Mouse (Mus musculus): Measurements from ENCODE around the gene Ccnf. TPM values are rescaled to one million over a fixed set of nuclear protein-coding genes. Genes with fewer than 3 reads are reported as not detected.

The Ccnf gene
- polyA plus RNA-seq, 1 experiment from 2014 or later = 42.2 TPM

DNA sequence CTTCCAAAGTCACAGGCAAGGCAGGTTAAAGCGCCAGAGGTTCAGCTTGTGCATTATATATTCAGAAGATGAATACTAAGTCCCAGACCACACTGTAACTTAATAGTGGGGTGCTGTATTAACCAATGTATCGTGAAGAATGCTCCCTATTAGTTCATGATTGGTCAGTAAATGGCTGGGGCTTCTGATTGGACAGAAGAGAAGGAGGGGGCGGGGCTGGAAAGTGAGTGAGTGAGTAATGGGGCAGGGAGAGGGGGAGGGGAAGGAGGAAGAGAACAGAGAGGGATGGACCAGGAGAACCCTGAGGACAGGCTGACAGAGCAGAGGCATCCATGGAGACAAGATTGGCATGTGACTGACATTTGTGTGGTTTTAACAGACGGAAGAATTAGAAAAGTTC, 34.4 kb downstream of the Ccnf start:
- no peak for DNase-seq (ENCODE audit: low spot score)
- no peaks in the 10 kb centered on the region for H3K9me3 ChIP-seq (ENCODE audit: control insufficient read depth, low read length)

DNA sequence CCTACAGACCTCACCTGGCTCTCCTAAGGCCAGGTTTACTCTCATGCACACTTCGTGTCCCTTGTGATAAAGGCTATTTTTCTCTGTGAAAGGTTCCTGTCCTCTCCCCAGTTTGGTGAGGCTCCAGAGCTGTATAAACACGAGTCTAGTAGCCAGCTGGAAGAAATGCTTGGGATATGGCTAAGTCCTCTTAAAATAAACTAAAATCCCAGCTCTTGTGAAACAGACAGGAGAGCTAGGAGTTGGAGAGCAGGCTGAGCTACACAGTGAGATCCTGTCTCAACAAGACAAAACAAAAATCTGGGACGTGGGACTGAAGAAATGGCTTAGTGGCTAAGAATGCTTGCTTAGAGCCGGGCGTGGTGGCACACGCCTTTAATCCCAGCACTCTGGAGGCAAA, 38.1 kb downstream of the Ccnf start:
- Histone ChIP-seq H3K27ac (replicated peaks; ENCODE audit: low read depth, low read length) (no peak overlapping the region), H3K36me3 (ENCODE audit: control insufficient read depth, insufficient read depth, low read length) (peaks cover 33% of the 10 kb centered on the region), H3K4me2 (ENCODE audit: low read depth, low read length) (no peak overlapping the region), H3K4me3 (ENCODE audit: low read depth, low read length) (no peak overlapping the region), H3K9me3 (ENCODE audit: control insufficient read depth, low read length) (no peaks in the 10 kb centered on the region), H3K27me3 (replicated peaks; ENCODE audit: control insufficient read depth, insufficient read depth, low read length) (no peaks in the 10 kb centered on the region), H3K9ac (ENCODE audit: low read depth, low read length) (no peak overlapping the region), H3K4me1 (ENCODE audit: control insufficient read depth, insufficient read depth, low read length) (peaks cover 36% of the 10 kb centered on the region)
- 63% methylated on average over 6 of the region's 6 CpGs for WGBS
- peak; percentile 33 for DNase-seq (ENCODE audit: low spot score)
- ATAC-seq (ENCODE audit: low read depth) = no peak

More for the DNA sequence above, 34.4 kb downstream of the Ccnf start:
- Histone ChIP-seq H3K4me1 (ENCODE audit: control insufficient read depth, insufficient read depth, low read length) (peaks cover 13% of the 10 kb centered on the region), H3K36me3 (ENCODE audit: control insufficient read depth, insufficient read depth, low read length) (peaks cover 36% of the 10 kb centered on the region), H3K27me3 (replicated peaks; ENCODE audit: control insufficient read depth, insufficient read depth, low read length) (no peaks in the 10 kb centered on the region), H3K4me2 (ENCODE audit: low read depth, low read length) (no peak overlapping the region), H3K9ac (ENCODE audit: low read depth, low read length) (no peak overlapping the region), H3K27ac (replicated peaks; ENCODE audit: low read depth, low read length) (no peak overlapping the region), H3K4me3 (ENCODE audit: low read depth, low read length) (no peak overlapping the region)
- WGBS = 47% methylated on average over 4 of the region's 4 CpGs
- no peak for ATAC-seq (ENCODE audit: low read depth)

DNA sequence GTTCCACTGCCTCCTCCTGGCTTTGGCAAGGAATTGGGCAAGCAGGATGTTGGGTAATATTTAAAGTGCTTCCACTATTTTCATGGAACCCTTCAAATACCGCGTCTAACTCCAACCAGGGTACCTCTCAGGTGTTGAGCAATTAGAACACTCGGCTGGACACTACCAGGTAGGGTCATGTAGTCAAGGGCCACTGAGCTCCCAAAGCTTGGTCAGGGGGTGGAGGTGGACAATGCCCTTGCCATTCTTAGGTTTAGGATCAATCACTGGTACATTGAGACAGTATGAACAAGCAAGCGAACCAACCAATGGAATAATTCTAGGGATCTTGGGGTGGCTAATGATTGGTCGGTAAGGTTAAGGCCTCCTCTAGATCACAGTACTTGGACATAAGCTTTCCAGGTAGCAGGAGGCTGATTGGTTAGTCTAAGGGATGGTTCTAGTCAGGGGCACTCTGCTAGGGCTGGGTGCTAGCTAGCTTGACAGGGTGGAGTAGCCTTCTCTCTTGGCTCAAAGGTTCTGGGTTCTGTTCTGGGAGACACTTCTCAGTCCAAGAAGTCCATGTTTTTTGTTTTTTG, 38.8 kb downstream of the Ccnf start:
- H3K4me2 ChIP-seq (ENCODE audit: low read depth, low read length) = peak overlapping the region; percentile 96
- peaks cover 42% of the 10 kb centered on the region for H3K4me1 ChIP-seq (ENCODE audit: control insufficient read depth, insufficient read depth, low read length)
- no peak for DNase-seq (ENCODE audit: low spot score)
- WGBS = 37% methylated on average over 5 of the region's 5 CpGs
- H3K9ac ChIP-seq (ENCODE audit: low read depth, low read length) = no peak overlapping the region
- H3K4me3 ChIP-seq (ENCODE audit: low read depth, low read length) = peak overlapping the region; percentile 47; the same call in 1 of the 2 replicates
- no peak for ATAC-seq (ENCODE audit: low read depth)
- peak overlapping the region; percentile 93; the same call in 1 of the 2 replicates for H3K27ac ChIP-seq (replicated peaks; ENCODE audit: low read depth, low read length)
- no peaks in the 10 kb centered on the region for H3K27me3 ChIP-seq (replicated peaks; ENCODE audit: control insufficient read depth, insufficient read depth, low read length)
- no peaks in the 10 kb centered on the region for H3K9me3 ChIP-seq (ENCODE audit: control insufficient read depth, low read length)
- H3K36me3 ChIP-seq (ENCODE audit: control insufficient read depth, insufficient read depth, low read length) = peaks cover 27% of the 10 kb centered on the region

DNA sequence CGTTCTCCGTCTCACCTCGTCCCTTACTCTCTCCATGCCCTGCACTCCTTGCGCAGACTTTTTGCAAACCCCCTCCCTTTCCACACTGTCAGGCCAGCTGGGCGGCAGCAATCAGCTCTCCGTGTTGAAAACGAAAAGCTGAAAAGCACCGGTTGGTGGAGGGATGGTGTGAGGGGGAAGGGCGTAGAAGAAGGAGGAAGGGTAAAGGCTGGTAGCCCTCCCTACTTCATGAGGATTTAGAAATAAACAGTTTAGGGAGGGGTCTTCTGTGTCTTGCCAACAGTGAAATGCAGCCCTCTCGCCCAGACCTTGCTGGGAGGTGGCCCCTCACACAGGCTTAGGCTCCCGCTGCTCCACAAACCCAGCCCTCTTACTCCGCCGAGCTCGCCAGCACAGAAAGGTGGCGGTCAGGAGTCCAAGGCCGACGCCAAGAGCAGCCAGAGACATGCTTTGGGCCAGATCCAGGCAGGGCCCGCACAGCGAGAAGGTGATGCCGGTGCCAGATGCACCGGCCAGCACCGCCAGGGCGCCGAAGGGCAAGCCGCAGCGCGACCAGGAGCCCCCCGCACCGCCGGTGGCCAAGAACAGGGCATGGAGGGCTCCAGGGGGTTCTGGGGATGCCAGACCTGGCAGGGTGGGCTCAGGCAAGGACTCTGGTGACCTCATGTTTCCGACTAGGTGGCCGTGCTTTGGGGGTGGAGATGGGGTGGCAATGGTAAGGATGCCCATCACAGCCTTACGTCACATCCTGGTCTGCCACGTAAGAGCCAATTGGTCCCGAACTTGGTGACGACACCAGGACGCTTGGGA, 39.4 kb downstream of the Ccnf start:
- Histone ChIP-seq H3K9ac (ENCODE audit: low read depth, low read length) (peak overlapping the region; percentile 75), H3K27me3 (replicated peaks; ENCODE audit: control insufficient read depth, insufficient read depth, low read length) (no peaks in the 10 kb centered on the region), H3K4me3 (ENCODE audit: low read depth, low read length) (peak overlapping the region; percentile 47), H3K4me2 (ENCODE audit: low read depth, low read length) (peak overlapping the region; percentile 96), H3K27ac (replicated peaks; ENCODE audit: low read depth, low read length) (peak overlapping the region; percentile 93), H3K9me3 (ENCODE audit: control insufficient read depth, low read length) (no peaks in the 10 kb centered on the region), H3K36me3 (ENCODE audit: control insufficient read depth, insufficient read depth, low read length) (peaks cover 20% of the 10 kb centered on the region), H3K4me1 (ENCODE audit: control insufficient read depth, insufficient read depth, low read length) (peaks cover 49% of the 10 kb centered on the region)
- peak; percentile 23 for ATAC-seq (ENCODE audit: low read depth)
- WGBS = under 1% methylated on average over 31 of the region's 37 CpGs
- DNase-seq (ENCODE audit: low spot score) = peak; percentile 84

DNA sequence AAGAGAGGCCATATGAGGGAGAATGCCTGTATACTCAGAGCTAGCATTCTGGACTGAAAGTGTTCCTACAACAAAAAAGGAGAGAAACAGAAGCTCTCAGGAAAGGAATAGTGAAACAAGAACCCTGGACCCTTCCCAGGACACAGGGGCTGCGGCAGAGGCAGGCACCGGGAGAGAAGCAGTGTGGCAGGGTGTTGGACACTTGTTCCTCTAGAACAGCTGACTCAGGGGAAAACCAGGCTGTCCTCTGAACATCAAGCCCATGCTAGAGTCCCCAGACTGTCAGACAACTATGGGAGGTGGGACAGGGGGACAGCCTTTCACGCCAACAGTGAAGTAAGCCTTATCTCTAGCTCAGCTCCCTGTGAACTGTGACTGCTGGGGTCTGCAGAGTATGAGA, 40.7 kb downstream of the Ccnf start:
- no peak overlapping the region for H3K9ac ChIP-seq (ENCODE audit: low read depth, low read length)
- peak overlapping the region; percentile 96; the same call in 1 of the 2 replicates for H3K4me2 ChIP-seq (ENCODE audit: low read depth, low read length)
- no peak overlapping the region for H3K4me3 ChIP-seq (ENCODE audit: low read depth, low read length)
- peak overlapping the region; percentile 93 for H3K27ac ChIP-seq (replicated peaks; ENCODE audit: low read depth, low read length)
- H3K27me3 ChIP-seq (replicated peaks; ENCODE audit: control insufficient read depth, insufficient read depth, low read length) = no peaks in the 10 kb centered on the region
- no peak for DNase-seq (ENCODE audit: low spot score)
- WGBS = 53% methylated on average over 3 of the region's 3 CpGs
- no peak for ATAC-seq (ENCODE audit: low read depth)
- H3K9me3 ChIP-seq (ENCODE audit: control insufficient read depth, low read length) = no peaks in the 10 kb centered on the region
- peaks cover 8% of the 10 kb centered on the region for H3K36me3 ChIP-seq (ENCODE audit: control insufficient read depth, insufficient read depth, low read length)
- H3K4me1 ChIP-seq (ENCODE audit: control insufficient read depth, insufficient read depth, low read length) = peaks cover 61% of the 10 kb centered on the region

DNA sequence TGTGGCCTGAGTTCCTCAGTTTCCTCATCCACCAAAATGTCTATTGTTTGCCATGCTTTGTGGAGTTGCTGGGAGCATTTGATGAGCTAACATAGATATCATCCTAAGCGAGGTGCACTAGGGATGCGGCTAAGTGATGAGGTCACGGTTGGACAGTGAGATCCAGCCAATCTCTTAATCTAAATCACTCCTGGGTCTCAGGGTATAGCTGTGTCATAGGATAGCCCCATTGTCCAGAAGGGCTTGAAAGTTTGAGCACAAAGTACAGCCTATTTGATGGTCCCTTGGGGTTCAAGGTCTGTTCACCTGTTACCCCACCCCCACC, 41.4 kb downstream of the Ccnf start:
- Histone ChIP-seq H3K4me1 (ENCODE audit: control insufficient read depth, insufficient read depth, low read length) (peaks cover 61% of the 10 kb centered on the region), H3K9ac (ENCODE audit: low read depth, low read length) (peak overlapping the region; percentile 78; the same call in 1 of the 2 replicates), H3K4me3 (ENCODE audit: low read depth, low read length) (peak overlapping the region; percentile 75), H3K4me2 (ENCODE audit: low read depth, low read length) (peak overlapping the region; percentile 92), H3K9me3 (ENCODE audit: control insufficient read depth, low read length) (no peaks in the 10 kb centered on the region), H3K27me3 (replicated peaks; ENCODE audit: control insufficient read depth, insufficient read depth, low read length) (no peaks in the 10 kb centered on the region), H3K36me3 (ENCODE audit: control insufficient read depth, insufficient read depth, low read length) (0 out of 2 replicates have a peak, but pooled peaks cover under 1% of the 10 kb centered on the region), H3K27ac (replicated peaks; ENCODE audit: low read depth, low read length) (peak overlapping the region; percentile 93)
- DNase-seq (ENCODE audit: low spot score) = no peak
- ATAC-seq (ENCODE audit: low read depth) = no peak
- WGBS = 60% methylated on average over 3 of the region's 3 CpGs

DNA sequence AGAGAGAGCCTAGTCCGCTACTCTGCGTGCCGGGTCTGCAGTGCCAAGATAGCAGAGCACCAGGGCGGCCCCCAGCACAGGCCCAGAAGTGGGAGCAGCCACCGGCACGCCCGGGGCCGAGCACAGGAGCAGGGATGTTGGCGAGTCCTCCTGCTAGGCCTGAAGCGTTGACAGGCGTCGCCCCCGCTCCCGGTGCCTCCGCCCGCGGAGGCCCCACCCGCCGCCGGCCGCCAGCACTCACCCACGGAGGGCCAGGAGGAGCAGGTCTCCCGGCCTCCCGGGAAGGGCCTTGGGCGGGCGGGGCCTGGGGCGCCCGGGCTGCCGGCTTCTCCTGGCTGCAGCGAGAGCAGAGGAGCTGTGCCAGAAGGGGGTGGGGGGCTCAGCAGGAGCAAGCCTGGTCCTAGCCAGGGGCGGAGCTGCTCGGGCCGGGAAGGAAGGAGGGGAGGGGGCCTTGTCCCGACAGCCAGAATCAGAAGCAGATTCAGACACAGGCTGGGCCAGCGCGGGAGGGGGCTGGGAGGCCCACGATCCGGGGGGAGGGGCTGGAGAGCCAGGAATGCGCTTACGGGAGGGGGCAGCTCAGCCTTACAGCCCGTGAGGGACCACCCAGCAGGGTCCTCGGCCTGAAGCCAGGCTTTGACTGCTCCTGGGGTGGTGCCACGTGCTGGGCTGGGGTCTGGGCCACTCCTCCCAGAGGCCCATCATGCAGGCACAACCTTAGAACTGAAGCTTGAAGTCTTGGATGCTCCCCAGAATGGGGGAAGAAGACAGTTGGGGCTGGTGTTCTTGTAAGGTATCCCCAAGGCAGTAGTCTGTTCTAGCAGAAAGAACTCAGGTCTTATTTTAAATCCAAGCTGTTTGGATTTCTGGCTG, 42.0 kb downstream of the Ccnf start, which contains the start of gene Ntn3:
Ntn3 (minus strand) TSS at position 489 of the 873 bp plus-strand sequence.
- H3K9ac ChIP-seq (ENCODE audit: low read depth, low read length) = peak within 1 kb of the TSS; percentile 78
- ATAC-seq (ENCODE audit: low read depth) (peak; percentile 73), DNase-seq (ENCODE audit: low spot score) (peak; percentile 96)
- no peaks in the 10 kb centered on the region for H3K27me3 ChIP-seq (replicated peaks; ENCODE audit: control insufficient read depth, insufficient read depth, low read length)
- peaks cover 67% of the 10 kb centered on the region for H3K4me1 ChIP-seq (ENCODE audit: control insufficient read depth, insufficient read depth, low read length)
- WGBS = 2% methylated on average over 18 of the region's 43 CpGs
- H3K4me3 ChIP-seq (ENCODE audit: low read depth, low read length) = peak within 1 kb of the TSS; percentile 75
- H3K4me2 ChIP-seq (ENCODE audit: low read depth, low read length) = peak within 1 kb of the TSS; percentile 92
- H3K27ac ChIP-seq (replicated peaks; ENCODE audit: low read depth, low read length) = peak within 1 kb of the TSS; percentile 93
- no peaks in the 10 kb centered on the region for H3K36me3 ChIP-seq (ENCODE audit: control insufficient read depth, insufficient read depth, low read length)
- H3K9me3 ChIP-seq (ENCODE audit: control insufficient read depth, low read length) = no peaks in the 10 kb centered on the region

DNA sequence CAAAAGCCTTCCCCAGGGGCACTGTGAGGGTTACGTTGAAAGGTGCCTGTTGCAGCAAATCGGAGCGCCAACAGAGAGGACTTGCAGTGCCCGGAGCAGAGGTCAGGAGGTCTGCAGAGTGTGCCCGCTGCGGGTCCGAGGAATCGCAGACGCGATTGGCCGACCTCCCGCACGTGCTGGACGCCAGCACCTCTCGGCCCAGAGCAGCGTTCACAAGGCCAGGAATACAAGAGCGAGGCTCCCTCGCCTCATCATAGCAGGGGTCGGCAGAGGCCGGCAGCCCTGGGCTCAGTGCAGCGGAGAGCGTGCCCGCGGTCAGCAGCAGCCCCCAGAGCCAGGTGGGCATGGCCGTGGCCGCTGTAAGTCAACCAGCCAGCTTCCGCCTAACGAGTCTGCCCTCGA, 42.6 kb downstream of the Ccnf start:
- Histone ChIP-seq H3K27ac (replicated peaks; ENCODE audit: low read depth, low read length) (peak overlapping the region; percentile 93), H3K9ac (ENCODE audit: low read depth, low read length) (peak overlapping the region; percentile 78), H3K36me3 (ENCODE audit: control insufficient read depth, insufficient read depth, low read length) (no peaks in the 10 kb centered on the region), H3K4me3 (ENCODE audit: low read depth, low read length) (peak overlapping the region; percentile 75), H3K4me2 (ENCODE audit: low read depth, low read length) (peak overlapping the region; percentile 92), H3K9me3 (ENCODE audit: control insufficient read depth, low read length) (no peaks in the 10 kb centered on the region), H3K27me3 (replicated peaks; ENCODE audit: control insufficient read depth, insufficient read depth, low read length) (no peaks in the 10 kb centered on the region), H3K4me1 (ENCODE audit: control insufficient read depth, insufficient read depth, low read length) (peaks cover 72% of the 10 kb centered on the region)
- DNase-seq (ENCODE audit: low spot score) = no peak
- WGBS = 0% methylated on average over 7 of the region's 29 CpGs
- ATAC-seq (ENCODE audit: low read depth) = no peak

Data from embryonic facial prominence, embryonic 14.5 days (tissue).